Mouse (Mus musculus): ENCODE data around the gene Rag2.

- TF ChIP-seq CTCF (IDR thresholded peaks at IDR 0.05; ENCODE audit: extremely low read depth, insufficient read depth, low read length) = no peak
- no peak for TF ChIP-seq POLR2A (IDR thresholded peaks at IDR 0.05; ENCODE audit: extremely low read depth, insufficient read depth, low read length)
Measured at GRCm38 (mm10) chr2:101592023-101592841, 32.3 kb upstream of the Rag2 start.

Measured in cortical plate, adult 2 months (tissue).